Mouse (Mus musculus) cerebellum, adult (tissue): ENCODE measurements at regions not wholly inside any gene's neighbourhood (a gene's known extent, or its start where the extent isn't known, plus 50 kb on each side); places are given as distances from the start of the nearest gene placed in this dataset.
"Not testable (repeated sequence)": the region's sequence is repeated elsewhere in the genome, so short reads cannot be mapped to it uniquely, and the experiment has no call there.

Experiments used
- ATAC-seq: cut with Nextera tagmentation; 2 replicates; pipeline ENCODE4 v1.9.2; 2017; ENCODE audit warnings: mild to moderate bottlenecking, moderate library complexity, mixed read lengths; ENCODE audit not compliant: insufficient number of reproducible peaks, low FRiP score, low TSS enrichment

GRCm38 (mm10) chr13:96327707-96328106, 60.4 kb upstream of the Poc5 start:
- no peak for ATAC-seq

- ATAC-seq: no peak
Observed at GRCm38 (mm10) chr13:96324636-96325035, 63.5 kb upstream of the Poc5 start.

GRCm38 (mm10) chr13:96317161-96317560, 70.9 kb upstream of the Poc5 start:
- not testable (repeated sequence) for ATAC-seq

GRCm38 (mm10) chr13:96313241-96313640, 74.9 kb upstream of the Poc5 start:
- no peak for ATAC-seq

GRCm38 (mm10) chr13:96302495-96302894, 85.6 kb upstream of the Poc5 start:
- ATAC-seq: no peak

GRCm38 (mm10) chr13:96287797-96288196, 100.3 kb upstream of the Poc5 start:
- no peak for ATAC-seq

- no peak for ATAC-seq
Observed at GRCm38 (mm10) chr13:96269946-96270345, 118.1 kb upstream of the Poc5 start.

GRCm38 (mm10) chr13:96256001-96256400, 123.6 kb upstream of the Sv2c start:
- no peak for ATAC-seq

- no peak for ATAC-seq
Observed at GRCm38 (mm10) chr13:96254391-96254790, 122.0 kb upstream of the Sv2c start.

- ATAC-seq: no peak
Observed at GRCm38 (mm10) chr13:96220763-96221162, 88.4 kb upstream of the Sv2c start.

GRCm38 (mm10) chr13:96215496-96215895, 83.1 kb upstream of the Sv2c start:
- ATAC-seq: no peak

GRCm38 (mm10) chr13:96215046-96215445, 82.7 kb upstream of the Sv2c start:
- ATAC-seq: peak; percentile 95

GRCm38 (mm10) chr13:96206072-96206471, 73.7 kb upstream of the Sv2c start:
- ATAC-seq: no peak

GRCm38 (mm10) chr13:96188618-96189017, 56.2 kb upstream of the Sv2c start:
- no peak for ATAC-seq
